Mouse (Mus musculus) lung, postnatal 0 days (tissue): ENCODE results near the gene Runx2.

ENCODE experiments used
- CTCF ChIP-seq: IDR thresholded peaks from 2 replicates; pipeline ENCODE4 v1.5.1; 2016; ENCODE audit warnings: antibody characterized with exemption, mild to moderate bottlenecking
- EP300 ChIP-seq: IDR thresholded peaks from 2 replicates; pipeline ENCODE4 v1.6.1; 2016; ENCODE audit warnings: antibody characterized with exemption, mild to moderate bottlenecking, control low read depth

DNA sequence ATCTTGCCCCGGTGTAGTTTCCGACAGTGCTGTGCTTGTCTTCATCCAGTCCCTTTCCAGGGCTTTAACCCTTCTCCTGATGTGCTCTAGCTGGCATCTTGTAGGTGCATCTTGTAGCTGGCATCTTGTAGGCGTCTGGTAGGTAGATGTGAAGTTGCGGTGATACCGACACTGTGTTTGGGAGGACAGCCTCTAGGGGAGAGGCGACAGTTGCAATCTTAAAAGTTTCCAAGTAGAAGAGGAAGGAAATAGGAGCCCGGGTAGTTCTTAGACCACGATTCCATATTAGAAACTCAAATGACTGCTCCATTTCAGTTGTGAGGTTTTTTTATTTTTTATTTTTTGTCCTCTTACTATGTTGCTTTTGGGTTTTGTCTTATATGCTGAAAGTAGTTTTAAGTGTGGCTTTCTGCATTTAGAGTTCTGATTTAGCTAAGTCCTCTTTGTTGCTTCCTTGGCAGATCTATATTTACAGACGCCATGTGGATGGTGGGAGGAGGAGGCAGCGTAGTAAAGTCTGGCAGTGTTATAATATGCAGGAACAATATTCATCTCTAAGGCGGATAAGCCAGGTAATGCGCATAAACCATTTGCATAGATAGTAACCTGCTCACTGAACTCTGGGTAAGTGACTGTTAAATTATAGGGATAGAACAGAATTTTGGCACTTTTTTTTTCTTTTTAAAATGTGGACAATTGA is 22.2 kb downstream of the Runx2 start:
- TF ChIP-seq CTCF: no peak
- TF ChIP-seq EP300: no peak
